Mouse (Mus musculus): ENCODE measurements around the gene Idh3g. TPM values are rescaled to one million over a fixed set of nuclear protein-coding genes. Genes with fewer than 3 reads are reported as not detected.

The Idh3g gene
- 81.1 and 84.7 TPM in 2 replicates for total RNA-seq (2014; rRNA removed)
- 130 and 161 TPM in 2 replicates for polyA plus RNA-seq (2012; rRNA removed)

DNA sequence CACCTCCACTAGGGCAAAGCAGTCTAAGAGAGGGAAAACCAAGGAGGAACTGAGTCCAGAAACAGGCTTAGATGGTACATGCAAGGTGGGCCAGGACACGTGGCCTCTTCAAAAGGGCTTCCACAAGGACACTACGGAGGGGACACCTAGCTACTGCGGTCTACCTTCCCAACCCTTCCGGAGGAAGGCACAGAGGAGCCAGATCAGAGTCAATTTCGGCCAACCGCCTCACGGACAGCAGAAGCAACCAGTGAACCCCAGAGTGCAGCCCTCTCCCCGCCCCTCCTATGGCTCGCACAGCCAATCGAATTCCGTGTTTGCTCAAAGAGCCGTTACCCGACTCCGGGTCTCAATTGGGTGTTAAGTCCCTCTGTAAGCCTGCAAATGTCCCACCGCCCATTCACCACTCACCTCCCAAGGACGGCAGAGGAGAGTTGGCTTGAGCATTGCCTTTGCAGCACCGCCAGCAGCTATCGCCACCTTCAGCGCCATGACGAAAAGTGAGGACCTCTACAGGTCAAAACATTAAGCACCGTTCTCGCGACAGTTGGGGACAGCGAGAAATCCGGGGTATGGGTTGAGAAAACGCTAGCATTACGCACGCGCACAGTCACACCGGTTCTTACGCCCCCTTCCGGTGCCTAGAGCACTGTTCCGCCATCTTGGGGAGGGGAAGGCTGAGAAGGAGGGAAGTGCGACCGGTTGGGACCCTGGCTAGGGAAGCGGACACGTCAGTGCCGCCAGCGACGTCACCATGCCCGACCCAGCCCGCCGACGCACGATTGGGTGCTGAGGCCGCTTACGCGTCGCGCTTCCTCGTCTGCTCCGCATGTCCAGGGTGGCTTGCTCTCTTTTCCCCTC, at the start of gene Idh3g, which contains the start of gene Ssr4:
Gene Idh3g, minus strand, starts transcription at position 534 of the 861 bp plus-strand sequence.
Gene Ssr4, plus strand, starts transcription at position 665 of the 861 bp plus-strand sequence.
- peak; percentile 91 for DNase-seq (ENCODE audit: extremely low read depth, low read depth, low spot score)
- H3K4me3 ChIP-seq (ENCODE audit: insufficient read depth, low read depth, low read length): peak within 1 kb of the TSS; percentile 86
- under 1% methylated on average over 52 of the region's 52 CpGs for WGBS

DNA sequence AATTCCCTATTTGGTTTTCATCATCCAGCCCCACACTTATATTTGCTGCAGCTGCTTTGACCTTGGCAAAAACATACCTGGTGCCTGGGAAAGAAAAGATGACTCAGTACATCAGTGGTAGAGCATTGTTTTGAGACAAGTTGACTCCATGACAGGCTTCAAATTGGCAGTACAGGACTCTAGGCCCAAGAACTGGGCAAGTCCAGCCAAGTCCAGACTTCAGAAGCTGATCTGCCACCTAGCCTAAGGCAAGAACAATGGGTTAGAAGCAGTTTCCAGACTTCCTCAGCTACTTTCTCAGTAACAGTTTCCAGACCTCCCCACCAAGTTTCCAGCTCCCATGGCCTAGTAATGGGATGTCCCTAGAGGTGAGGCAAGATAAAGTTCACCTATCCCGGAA, 49.0 kb upstream of the Idh3g start:
- 88% methylated on average over 1 of the region's 1 CpGs for WGBS
- no peaks in the 10 kb centered on the region for H3K27me3 ChIP-seq (ENCODE audit: control insufficient read depth, insufficient read depth, low read length)
- DNase-seq (ENCODE audit: extremely low read depth, low read depth, low spot score): no peak

More for the DNA sequence above, at the start of gene Idh3g, which contains the start of gene Ssr4:
- H3K4me1 ChIP-seq (ENCODE audit: control insufficient read depth, insufficient read depth, low read length): peaks cover 17% of the 10 kb centered on the region
- TF ChIP-seq POLR2A (IDR thresholded peaks at IDR 0.05; ENCODE audit: extremely low read depth, insufficient read depth, low read length) (peak; percentile 72), CTCF (IDR thresholded peaks at IDR 0.05; ENCODE audit: low read depth, low read length) (peak; percentile 23)
- H3K9ac ChIP-seq (ENCODE audit: low read depth, low read length): peak within 1 kb of the TSS; percentile 91
- H3K36me3 ChIP-seq (ENCODE audit: control insufficient read depth, insufficient read depth, low read length): peaks cover 14% of the 10 kb centered on the region; the same call in 1 of the 2 replicates
- no peaks in the 10 kb centered on the region for H3K27me3 ChIP-seq (ENCODE audit: control insufficient read depth, insufficient read depth, low read length)
- peak within 1 kb of the TSS; percentile 96 for H3K27ac ChIP-seq (replicated peaks; ENCODE audit: insufficient read depth, low read depth, low read length)
- H3K79me2 ChIP-seq (ENCODE audit: control insufficient read depth, insufficient read depth, low read length): peaks cover 9% of the 10 kb centered on the region; the same call in 1 of the 2 replicates

DNA sequence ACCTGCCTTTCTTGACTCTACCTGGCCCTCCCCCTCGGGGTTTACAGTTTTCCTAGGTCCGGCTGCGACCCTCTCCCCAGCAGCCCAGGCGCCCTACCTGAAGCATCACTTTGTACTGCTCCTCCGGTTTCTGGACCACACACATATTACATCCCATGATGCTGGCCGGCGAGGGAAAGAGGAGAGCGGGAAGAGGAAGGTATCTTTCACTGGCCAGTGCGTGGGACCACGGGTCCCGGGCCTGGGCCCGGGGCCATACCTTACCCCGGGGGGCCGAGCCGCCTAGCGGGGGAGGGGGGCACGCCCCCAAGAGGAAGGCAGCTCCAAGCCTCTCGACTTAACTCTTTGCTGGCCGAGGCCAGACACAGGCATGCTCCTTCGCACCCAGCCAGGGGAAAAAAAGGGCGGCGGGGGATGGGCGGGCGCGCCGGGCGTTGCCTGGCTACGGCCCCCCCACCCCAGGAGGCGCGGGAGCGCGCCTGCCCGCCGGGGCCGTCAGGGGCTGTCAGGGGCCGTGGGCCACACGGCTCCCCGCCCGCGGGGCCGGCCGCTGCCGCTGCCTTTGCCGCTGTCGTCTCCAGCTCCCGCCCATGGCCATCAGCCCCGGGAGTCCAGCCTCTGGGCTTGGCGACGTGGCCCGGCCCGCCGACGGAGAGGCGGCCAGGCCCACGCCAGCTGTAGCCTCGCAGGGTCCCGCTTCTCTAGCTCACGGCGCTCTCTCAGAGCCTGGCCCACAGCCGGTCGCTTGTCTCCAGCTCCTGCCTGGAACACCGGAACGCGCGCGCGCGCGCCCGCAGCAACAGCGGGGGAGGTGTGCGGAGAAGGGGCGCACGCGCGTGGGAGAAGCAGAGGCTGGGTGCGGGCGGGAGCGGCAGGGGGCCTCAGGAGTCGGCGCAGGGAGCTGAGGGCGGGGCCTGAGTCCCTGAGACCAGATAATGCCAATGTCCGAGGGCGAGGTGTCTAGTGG, 37.8 kb upstream of the Idh3g start, which contains the start of gene Pdzd4:
Gene Pdzd4, minus strand, starts transcription at position 785 of the 967 bp plus-strand sequence.
- Histone ChIP-seq H3K4me1 (ENCODE audit: control insufficient read depth, insufficient read depth, low read length) (no peaks in the 10 kb centered on the region), H3K4me3 (ENCODE audit: insufficient read depth, low read depth, low read length) (peak within 1 kb of the TSS; percentile 60; the same call in 1 of the 2 replicates), H3K79me2 (ENCODE audit: control insufficient read depth, insufficient read depth, low read length) (no peaks in the 10 kb centered on the region), H3K27me3 (ENCODE audit: control insufficient read depth, insufficient read depth, low read length) (peaks cover 6% of the 10 kb centered on the region; the same call in 1 of the 2 replicates), H3K36me3 (ENCODE audit: control insufficient read depth, insufficient read depth, low read length) (no peaks in the 10 kb centered on the region), H3K27ac (replicated peaks; ENCODE audit: insufficient read depth, low read depth, low read length) (no peak within 1 kb of the TSS), H3K9ac (ENCODE audit: low read depth, low read length) (peak within 1 kb of the TSS; percentile 47; the same call in 1 of the 2 replicates)
- DNase-seq (ENCODE audit: extremely low read depth, low read depth, low spot score): no peak
- TF ChIP-seq POLR2A (IDR thresholded peaks at IDR 0.05; ENCODE audit: extremely low read depth, insufficient read depth, low read length) (no peak), CTCF (IDR thresholded peaks at IDR 0.05; ENCODE audit: low read depth, low read length) (no peak)
- 2% methylated on average over 49 of the region's 84 CpGs for WGBS

More for the DNA sequence above, 49.0 kb upstream of the Idh3g start:
- H3K27ac ChIP-seq (replicated peaks; ENCODE audit: insufficient read depth, low read depth, low read length): no peak overlapping the region
- TF ChIP-seq POLR2A (IDR thresholded peaks at IDR 0.05; ENCODE audit: extremely low read depth, insufficient read depth, low read length) (no peak), CTCF (IDR thresholded peaks at IDR 0.05; ENCODE audit: low read depth, low read length) (no peak)
- no peak overlapping the region for H3K4me3 ChIP-seq (ENCODE audit: insufficient read depth, low read depth, low read length)
- no peaks in the 10 kb centered on the region for H3K79me2 ChIP-seq (ENCODE audit: control insufficient read depth, insufficient read depth, low read length)
- no peaks in the 10 kb centered on the region for H3K36me3 ChIP-seq (ENCODE audit: control insufficient read depth, insufficient read depth, low read length)
- no peaks in the 10 kb centered on the region for H3K4me1 ChIP-seq (ENCODE audit: control insufficient read depth, insufficient read depth, low read length)
- no peak overlapping the region for H3K9ac ChIP-seq (ENCODE audit: low read depth, low read length)

GRCm38 (mm10) chrX:73823747-73824146, 37.0 kb upstream of the Idh3g start:
- no peak overlapping the region for H3K4me3 ChIP-seq (ENCODE audit: insufficient read depth, low read depth, low read length)
- DNase-seq (ENCODE audit: extremely low read depth, low read depth, low spot score): no peak

GRCm38 (mm10) chrX:73816596-73817314, 30.1 kb upstream of the Idh3g start:
- H3K36me3 ChIP-seq (ENCODE audit: control insufficient read depth, insufficient read depth, low read length): no peaks in the 10 kb centered on the region
- H3K4me3 ChIP-seq (ENCODE audit: insufficient read depth, low read depth, low read length): no peak overlapping the region
- H3K27ac ChIP-seq (replicated peaks; ENCODE audit: insufficient read depth, low read depth, low read length): no peak overlapping the region
- TF ChIP-seq CTCF (IDR thresholded peaks at IDR 0.05; ENCODE audit: low read depth, low read length) (no peak), POLR2A (IDR thresholded peaks at IDR 0.05; ENCODE audit: extremely low read depth, insufficient read depth, low read length) (no peak)
- no peak overlapping the region for H3K9ac ChIP-seq (ENCODE audit: low read depth, low read length)
- 57% methylated on average over 3 of the region's 3 CpGs for WGBS
- no peaks in the 10 kb centered on the region for H3K4me1 ChIP-seq (ENCODE audit: control insufficient read depth, insufficient read depth, low read length)
- DNase-seq (ENCODE audit: extremely low read depth, low read depth, low spot score): no peak
- H3K27me3 ChIP-seq (ENCODE audit: control insufficient read depth, insufficient read depth, low read length): no peaks in the 10 kb centered on the region
- no peaks in the 10 kb centered on the region for H3K79me2 ChIP-seq (ENCODE audit: control insufficient read depth, insufficient read depth, low read length)

More at GRCm38 (mm10) chrX:73823747-73824146, 37.0 kb upstream of the Idh3g start:
- no peak overlapping the region for H3K27ac ChIP-seq (replicated peaks; ENCODE audit: insufficient read depth, low read depth, low read length)
- no peaks in the 10 kb centered on the region for H3K79me2 ChIP-seq (ENCODE audit: control insufficient read depth, insufficient read depth, low read length)
- peaks cover 6% of the 10 kb centered on the region; the same call in 1 of the 2 replicates for H3K27me3 ChIP-seq (ENCODE audit: control insufficient read depth, insufficient read depth, low read length)
- no peak overlapping the region for H3K9ac ChIP-seq (ENCODE audit: low read depth, low read length)
- no peaks in the 10 kb centered on the region for H3K36me3 ChIP-seq (ENCODE audit: control insufficient read depth, insufficient read depth, low read length)
- H3K4me1 ChIP-seq (ENCODE audit: control insufficient read depth, insufficient read depth, low read length): no peaks in the 10 kb centered on the region
- WGBS: 3% methylated on average over 17 of the region's 17 CpGs
- TF ChIP-seq CTCF (IDR thresholded peaks at IDR 0.05; ENCODE audit: low read depth, low read length) (no peak), POLR2A (IDR thresholded peaks at IDR 0.05; ENCODE audit: extremely low read depth, insufficient read depth, low read length) (no peak)
